Mouse (Mus musculus): Measurements from ENCODE around the gene Phlpp1.
A peak's percentile ranks its signal among the peaks of the same experiment; 100 is the strongest.

Phlpp1 gene

DNA sequence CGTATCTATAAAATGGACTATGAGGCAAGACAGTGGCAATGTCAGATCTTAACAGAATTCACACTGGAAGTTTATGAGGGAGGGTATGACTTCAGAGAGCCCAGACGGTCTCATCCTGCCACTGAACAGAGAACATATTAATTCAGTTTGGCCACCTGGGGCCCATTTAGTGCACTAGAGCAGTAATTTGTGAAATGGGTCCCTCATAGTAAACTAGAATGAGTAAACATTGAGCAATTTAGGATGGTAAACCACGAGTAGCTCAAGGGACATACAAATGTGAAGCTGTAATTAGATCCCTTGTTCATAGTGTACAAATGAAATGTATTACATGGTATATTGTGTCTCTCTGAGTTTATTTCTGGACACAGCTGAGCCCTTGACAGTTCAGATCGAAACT lies 3.6 kb upstream of the Phlpp1 start:
- DNase-seq, result no peak

DNA sequence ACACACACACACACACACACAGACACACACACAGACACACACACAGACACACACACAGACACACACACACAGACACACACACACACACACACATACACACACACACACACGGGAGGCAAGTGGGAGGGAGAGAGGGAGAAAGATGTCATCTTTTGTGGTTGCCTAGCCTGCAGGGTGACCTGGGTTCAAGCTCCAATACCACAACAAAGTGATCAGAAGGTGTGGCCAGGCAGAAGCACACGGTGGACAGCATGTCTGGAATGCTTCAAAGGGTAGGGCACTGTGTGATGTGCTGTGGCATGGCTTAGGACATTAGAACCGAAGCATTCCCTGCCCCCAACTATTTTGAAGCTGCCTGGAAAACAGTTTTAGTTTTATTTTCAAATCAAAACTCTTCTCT lies 2.8 kb upstream of the Phlpp1 start:
- no peak for DNase-seq

DNA sequence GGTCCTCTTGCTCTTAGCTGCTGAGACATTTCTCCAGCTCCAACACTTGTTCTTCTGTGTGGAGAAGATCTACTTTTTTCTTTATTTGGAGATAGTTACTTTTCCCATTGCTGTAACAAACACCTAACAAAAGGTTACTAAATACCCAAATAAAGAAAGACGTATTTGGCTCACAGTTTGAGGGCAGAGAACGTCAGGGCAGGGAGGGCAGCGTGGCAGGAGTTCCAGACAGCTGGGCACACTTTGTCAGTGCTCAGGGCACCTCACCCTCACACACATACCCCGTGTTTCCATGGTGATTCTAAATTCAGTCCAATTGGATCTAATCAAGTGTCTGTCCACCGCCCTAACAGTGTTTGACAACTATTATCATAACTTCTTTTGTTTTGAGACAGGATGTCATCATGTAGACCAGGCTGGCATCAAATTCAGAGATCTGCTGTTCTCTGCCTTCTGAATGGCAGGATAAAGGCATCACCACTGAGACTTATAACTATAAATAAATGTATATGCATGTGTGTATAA lies 1.7 kb upstream of the Phlpp1 start:
- no peak for DNase-seq

DNA sequence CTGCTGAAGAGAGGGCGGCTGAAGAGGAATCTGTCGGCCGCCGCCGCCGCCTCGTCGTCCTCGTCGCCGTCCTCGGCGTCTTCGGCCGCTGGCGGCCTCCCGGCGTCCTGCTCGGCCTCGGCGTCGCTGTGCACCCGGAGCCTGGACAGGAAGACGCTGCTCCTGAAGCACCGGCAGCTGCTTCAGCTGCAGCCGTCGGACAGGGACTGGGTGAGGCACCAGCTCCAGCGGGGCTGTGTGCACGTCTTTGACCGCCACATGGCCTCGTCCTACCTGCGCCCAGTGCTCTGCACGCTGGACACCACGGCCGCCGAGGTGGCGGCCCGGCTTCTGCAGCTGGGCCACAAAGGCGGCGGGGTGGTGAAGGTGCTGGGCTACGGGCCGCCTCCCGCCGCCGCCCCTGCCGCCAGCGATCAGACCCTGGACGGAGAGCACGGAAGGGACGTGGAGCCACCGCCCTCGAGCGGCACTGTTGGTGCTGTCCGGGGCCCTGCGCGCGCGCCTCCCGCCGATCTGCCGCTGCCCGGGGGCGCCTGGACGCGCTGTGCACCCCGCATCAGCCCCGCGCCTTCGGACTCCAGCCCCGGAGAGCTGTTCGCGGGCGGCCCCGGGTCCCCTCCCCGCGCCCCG lies 864 bp downstream of the Phlpp1 start:
- peak; percentile 58 for DNase-seq

DNA sequence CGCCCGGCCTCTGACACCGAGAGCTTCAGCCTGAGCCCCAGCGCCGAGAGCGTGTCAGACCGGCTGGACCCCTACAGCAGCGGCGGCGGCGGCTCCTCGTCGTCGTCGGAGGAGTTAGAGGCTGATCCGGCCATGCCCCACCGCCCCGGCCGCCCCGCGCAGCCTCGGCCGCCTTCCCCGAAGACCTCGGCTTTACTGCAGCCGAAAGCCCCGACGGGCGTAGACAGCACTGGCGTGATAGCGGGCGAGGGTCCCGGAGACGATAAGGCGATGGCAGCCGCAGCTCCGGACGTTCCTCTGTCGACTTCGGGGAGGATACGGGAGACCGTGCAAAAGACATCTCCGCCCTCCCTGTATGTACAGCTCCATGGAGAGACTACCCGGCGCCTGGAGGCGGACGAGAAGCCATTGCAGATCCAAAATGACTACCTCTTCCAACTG lies 1.4 kb downstream of the Phlpp1 start:
- DNase-seq, result peak; percentile 48

DNA sequence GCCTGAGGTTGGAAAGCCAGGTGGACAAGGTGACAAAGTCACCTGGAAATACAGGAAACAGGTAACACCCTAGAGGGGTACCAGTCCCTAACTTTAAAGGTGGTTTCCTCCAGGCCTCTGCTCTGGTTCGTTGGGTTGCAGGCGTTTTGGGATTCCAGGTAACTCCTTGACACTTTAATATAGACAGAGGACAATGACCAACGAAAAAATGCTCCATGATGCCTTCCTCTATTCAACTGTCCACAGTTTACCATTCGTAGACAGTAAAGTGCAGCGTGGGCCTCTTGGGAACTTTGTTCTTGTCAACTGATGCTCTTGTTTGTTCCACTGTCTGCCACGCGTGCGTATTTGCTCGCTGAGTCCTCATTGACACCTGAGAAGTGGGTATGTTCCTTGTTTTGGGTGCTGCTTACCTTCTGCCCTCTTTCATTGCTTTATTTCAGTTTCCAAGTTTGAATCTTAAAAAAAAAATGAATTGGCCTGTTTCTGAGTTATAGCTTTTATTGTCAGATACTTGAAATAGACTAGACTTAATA lies 2.1 kb downstream of the Phlpp1 start:
- no peak for DNase-seq

DNA sequence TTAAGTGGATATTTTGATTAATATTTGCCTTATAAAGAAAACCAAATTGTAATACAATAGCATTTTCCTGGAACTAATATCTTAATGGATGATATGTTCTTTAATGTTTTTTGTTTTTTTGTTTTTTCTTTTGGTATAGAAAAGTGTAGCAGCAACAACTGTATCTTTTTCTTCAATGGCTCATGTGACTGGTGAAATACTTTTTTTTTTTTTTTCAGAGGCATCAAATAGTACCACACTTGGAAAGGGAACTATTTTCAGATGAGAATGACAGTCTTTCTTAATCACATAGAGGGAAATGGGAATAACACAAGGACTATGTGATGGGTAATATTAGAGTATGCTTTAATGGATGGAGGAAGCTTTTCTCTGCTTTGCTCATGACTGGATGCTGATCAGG lies 3.0 kb downstream of the Phlpp1 start:
- DNase-seq, result no peak

DNA sequence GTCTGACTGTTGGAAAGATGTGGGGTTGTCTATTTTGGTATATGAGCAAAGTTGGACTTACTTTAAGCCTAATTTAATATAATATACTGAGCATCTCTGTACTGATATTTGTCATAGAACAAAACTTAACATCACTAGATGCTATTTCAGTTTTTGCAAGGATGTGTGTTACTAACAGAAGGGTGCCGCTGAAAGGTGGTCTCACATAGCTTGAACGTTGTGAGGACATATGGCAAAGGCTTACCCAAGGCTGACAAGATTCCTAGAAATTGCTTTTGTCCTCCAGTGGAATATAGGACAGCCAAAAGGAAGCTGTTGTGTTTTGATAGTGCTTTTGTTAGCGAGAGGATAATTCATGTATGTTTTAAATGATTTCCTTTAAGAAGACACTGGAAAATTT lies 3.8 kb downstream of the Phlpp1 start:
- DNase-seq, result no peak

DNA sequence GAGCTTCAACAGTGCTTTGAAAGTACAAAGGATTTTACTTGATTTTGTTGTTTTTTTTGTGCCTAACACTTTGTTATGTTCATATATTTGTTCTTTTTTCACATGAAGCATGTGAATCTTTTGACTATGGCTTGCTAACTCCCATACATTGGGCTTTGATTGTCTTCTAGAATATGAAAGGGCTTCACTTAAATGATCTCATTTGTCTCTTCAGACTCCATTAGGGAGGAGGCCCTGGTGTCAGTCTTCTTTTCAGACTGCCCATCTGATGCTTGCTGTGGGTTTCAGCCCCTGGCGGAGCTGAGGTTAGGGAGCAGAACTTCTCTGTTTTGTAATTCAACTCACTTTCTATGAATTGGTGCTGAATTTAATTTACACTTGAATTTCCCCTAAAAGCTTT lies 5.2 kb downstream of the Phlpp1 start:
- no peak for DNase-seq

DNA sequence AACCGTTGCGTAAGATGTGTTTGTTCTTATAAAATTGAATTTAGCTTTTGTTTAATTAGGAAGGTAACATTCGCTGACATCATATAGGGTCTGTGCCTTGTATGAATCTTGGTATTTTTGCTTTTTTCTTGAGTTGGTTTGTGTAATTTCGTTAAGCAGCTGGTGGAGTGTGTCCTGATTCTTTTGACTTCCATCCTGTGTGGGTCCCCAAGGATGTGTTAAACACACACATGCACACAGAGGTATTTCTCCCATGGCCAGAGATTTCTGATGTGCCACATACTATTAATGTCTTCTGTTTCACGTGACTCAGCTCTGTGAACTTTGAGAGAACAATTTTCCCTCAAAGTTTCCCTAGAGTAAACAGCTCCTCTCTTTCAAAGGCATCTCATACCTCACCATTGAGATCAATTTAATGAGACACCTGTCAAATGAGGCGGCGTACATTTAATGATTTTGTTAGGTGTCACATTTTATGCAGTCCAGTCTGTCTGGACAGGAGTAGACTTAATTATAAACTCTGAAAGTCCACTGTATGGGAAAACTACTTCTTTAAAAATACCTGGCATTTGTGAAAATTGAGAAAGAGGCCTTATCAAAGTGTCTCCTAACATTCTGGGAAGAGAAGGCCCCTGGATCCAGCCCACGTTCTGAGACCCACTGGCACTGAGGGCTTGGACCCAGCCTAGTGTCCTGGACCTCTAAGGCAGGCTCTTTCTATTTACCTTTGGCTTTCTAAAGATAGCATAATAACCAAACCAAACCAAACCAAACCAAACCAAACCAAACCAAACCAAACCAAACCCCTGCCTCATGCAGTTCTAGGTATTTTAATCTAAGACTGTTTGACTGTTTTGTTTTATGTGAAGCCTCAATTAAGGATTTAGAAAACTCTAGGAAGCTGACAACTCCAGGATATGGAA lies 6.6 kb downstream of the Phlpp1 start:
- DNase-seq, result no peak

DNA sequence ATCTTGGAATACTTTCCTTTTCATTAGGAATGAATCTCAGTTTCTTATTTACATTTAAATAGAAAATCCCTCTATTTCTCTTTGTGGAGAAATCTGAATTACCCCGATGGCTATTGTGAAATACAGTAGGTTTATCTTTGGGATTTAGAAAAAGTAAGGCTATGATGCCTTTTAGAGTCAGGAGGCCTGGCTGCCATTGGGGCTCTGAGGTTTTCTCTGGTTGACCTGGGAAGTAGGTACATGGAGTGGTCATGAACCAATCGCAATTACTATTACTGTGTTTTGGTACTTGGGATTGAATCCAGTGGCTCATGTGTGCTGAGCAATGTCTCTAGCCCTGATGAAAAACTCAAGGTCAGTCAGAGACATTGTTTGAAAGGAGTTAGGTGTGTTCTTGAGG lies 12.1 kb downstream of the Phlpp1 start:
- no peak for DNase-seq

DNA sequence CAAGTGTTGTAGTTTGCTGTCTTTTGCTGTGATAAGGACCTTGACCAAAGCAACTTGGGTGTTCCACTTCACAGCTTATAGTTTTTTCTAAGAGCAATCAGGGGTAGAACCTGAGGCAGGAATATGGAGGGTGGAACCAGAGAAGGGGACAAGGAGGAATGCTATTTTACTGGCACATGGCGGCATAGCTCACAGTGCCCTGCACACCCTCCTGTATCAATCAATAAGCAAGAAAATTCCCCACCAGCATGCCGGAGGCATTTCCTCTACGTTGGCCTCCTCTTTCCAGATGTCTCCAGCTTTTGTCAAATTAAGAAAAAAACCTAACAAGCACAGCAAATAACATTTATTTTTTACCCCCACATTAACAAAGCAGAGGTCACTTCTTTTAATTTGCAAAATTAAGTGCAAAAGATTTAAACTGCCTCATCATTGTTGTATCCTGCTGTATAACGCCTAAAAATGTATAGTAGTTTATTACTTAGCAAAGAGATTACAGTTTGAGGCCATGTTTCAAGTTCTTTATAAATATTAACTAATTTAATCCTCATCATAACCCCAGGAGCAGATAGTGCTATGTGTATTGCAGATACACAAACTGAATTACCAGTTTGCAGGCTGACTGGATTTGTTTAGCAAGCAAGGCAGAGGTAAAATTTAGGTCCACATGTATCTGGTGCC lies 13.4 kb downstream of the Phlpp1 start:
- no peak for DNase-seq

DNA sequence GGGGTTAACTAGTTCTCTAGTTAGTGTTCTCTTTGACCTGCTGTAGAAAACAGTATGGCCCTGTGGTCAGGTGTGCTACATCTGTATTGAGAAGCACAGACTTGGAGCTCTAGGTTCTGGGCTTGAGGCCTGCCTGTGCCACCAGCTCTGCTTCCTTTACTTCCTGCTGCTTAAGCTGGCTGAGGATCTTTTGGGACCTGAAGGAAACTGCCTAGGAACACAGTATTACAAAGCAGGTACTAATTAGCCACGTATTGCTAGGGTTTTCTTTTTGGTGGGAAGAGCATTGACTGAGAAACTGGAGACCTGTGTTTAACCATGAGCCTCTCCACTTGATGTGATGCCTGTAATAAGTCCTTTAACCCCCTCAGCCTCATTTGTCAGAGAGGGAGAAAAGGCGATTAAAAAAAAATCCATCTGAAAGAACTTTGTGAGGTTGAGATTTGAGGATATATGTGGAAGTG lies 13.9 kb downstream of the Phlpp1 start:
- DNase-seq, result no peak

DNA sequence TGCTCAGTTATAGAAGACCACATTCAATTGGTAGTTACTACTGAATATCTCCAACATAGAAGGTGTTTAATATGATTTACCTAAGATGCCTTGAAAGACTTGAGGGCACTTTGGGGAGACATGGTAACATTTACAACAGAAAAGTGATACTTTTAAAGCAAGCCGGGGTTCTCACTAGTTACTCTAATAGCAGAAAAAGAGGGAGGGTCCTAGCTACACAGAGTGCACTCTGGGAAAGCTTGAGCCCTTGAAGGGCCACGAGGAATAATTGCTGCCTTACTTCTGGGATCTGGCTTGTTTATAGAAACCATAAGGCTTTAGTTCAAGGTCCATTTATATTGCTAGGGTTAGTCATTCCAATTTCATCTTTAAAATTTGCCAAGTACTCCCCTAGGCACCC lies 14.5 kb downstream of the Phlpp1 start:
- DNase-seq, result no peak

DNA sequence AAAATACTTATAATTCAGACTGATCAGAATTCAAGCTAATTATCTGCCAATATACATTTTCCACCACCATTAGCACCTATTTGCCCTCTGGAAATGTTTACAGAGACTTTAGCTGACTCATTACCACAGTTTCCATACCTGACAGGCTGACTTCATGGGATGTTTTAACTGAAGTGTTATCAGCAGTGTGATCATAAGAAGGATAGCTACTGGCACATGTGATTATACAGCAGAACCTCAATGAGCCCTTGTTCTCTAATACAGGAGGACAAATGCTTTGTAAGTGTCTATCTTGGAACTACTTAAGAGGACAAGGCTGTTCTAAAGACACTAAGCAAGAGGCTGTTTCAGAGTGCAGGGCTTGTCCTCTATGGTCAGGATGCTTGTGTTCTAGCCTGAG lies 15.9 kb downstream of the Phlpp1 start:
- no peak for DNase-seq

DNA sequence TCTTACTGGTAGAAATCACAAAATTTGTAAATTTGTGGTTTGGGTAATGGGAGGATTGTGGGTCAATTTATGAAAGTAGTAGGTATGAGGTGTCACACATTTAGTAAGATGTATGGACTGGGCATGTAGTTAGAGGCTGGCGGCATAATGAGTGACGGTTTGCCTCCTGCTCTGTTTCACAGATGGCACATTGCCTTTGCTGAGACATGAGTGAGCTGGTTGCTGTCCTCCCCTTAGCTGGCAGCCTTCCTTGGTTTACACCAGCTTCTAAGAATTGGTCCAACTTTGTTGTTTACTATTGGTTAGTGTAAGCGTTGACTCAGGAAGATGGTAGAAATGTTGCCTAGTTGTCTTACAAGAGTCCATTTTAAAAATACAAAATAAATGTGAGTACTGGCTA lies 17.2 kb downstream of the Phlpp1 start:
- DNase-seq, result no peak

DNA sequence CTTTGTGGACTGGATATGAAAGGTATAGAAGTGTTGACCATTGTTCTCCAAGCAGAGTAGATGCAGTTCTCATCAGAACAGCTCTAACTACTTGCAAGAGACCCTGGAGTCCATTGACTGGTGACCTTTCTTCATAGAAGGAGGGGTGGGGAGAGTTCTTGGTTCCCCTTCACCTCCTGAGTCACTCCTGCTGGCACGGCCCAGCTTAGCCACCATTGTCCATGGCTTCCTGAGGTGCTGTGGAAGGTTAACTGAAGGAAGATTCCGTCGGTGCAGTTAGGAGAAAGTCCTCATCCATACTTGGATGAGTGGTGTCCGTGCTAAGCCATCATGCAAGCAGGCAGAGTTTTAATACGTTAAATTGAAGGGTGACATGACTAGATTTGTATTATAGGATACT lies 17.8 kb downstream of the Phlpp1 start:
- DNase-seq, result no peak

DNA sequence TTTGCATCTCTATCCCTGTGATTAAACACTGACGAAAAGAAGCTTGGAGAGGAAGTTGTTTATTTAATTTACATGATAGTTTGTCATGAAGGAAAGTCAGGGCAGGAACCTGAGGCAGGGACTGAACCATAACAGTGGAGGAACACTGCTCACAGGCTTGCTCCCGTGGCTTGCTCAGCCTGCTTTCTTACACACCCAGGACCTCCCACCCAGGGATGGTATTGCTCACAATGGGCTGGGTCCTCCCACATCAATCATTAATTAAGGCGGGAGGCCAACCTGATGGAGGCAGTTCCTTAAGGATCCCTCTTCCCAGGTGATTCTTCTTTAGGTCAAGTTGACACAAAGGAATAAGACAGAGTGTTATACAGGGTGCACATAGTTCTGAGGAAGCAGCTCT lies 19.1 kb downstream of the Phlpp1 start:
- DNase-seq, result no peak

DNA sequence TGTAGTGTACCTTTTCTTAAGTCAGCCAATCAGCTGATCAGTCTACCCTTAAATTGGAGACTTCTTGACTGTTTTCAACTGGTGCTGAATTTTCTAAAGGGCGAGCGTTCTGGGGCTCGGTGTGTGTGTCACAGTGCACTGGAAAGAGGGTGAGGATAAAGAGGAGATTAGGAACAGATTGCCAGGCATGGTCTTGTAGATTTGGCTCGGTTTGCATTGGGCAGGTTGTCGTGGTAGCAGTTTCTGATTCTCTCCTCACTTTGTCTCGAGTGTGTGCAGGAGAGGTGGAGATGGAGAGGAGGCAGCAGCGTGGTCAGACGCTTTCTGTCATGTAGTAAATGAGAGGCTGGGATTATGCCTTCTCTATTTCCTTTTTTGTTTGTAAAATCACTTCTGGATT lies 20.3 kb downstream of the Phlpp1 start:
- DNase-seq, result no peak

DNA sequence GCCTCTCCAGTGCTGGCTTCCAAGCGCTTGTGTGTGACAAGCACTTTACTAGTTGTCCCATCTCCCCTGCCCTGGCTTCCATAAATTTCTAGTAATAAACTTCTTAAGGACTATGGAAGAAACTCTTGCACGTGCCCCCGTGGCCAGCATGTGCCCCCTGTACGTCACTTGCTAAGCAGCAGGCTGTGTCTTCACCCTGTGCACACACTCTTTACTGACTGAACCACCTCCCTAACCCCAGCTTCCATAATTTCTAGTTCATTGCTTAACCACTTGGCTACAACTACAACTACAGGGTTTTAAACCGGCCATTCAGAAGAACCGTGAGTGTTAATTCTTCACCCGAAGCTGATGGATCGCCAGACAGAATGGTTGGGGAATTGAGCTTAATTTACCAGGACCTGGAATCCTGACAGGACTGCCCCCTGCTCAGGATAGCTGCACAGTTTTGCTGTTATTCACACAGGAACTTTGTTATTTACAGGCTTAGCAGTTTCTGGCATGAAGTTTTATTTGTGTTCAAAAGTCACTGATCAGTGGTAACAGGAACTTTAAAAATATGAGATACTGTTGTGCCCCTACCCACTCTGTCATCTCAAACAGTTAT lies 21.4 kb downstream of the Phlpp1 start:
- DNase-seq, result no peak

DNA sequence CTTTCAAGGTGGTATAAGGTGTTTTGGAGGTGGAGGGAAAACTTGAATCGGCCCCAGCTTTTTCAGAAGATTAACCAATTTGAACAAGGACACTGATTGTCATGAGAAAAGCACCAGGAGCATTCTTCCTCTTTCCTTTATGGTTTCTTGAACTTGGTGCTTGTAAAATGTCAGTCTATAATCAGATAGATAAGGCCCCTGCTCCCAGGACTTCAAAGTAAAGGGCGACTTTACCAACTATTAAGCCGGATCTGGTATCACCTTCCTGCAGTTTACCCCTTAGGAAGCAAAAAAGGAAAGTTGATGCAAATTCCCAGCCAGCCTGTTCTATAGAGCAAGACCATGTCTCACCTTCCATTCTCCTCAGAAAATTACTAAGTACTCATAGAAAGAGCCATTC lies 21.9 kb downstream of the Phlpp1 start:
- DNase-seq, result no peak

DNA sequence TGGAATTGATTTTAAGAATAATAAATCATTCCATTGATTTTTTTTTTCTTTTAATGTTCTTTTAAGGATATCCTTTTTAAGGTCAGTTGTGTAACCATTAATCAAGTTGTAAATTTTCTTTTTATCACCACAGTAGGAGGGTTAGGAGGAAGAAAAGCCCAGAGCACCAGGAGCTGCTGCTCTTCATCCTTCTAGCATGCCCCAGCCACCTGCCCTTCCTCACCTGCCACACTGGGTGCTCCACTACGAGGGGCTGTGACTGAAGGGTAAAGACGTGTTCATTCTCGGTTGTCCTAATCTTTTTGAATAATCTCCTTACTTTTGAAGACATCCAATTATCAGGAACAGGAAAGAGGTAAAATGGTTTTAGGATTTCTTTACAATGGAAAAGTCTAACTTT lies 22.7 kb downstream of the Phlpp1 start:
- DNase-seq, result no peak

DNA sequence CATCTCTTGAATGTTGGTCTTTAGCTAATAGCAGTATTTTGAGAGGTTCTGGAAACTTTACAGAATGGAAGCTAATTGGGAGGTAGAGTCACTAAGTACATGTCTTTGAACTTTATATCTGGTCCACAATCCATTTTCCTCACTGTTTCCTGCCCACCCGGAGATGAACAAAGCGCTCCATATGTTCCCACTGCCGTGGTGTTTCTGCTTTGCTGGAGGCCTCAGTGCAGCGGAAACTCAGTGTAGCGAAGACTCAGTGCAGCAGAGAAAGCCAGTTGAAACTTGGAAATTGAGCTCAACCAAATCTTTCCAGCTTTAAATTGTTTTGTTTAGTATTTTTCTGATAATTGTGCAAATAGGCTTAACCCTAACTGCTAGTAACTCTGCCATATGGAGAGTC lies 26.4 kb downstream of the Phlpp1 start:
- DNase-seq, result no peak
